Mouse (Mus musculus): Measurements from ENCODE around the gene Mpp6.

Mpp6 gene

DNA sequence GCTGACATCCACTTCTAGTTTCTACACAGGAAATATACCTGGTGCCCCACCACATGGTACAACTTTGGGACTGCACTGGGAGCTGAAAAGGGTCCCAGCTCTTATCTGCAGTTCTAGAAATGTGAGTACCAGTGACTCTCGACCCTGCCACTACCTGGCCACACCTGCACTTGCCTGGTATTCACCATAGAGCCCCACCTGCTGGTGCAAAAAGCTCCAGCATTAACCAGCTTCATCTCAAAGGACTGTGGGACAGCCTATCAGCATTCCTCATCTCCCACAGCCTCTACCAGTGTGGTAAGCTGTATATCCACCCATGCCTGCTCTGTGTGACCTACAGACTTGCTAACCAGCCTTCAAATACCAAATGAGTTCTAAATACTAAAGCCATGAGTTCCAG, 122.9 kb downstream of the Mpp6 start:
- no peak for DNase-seq

DNA sequence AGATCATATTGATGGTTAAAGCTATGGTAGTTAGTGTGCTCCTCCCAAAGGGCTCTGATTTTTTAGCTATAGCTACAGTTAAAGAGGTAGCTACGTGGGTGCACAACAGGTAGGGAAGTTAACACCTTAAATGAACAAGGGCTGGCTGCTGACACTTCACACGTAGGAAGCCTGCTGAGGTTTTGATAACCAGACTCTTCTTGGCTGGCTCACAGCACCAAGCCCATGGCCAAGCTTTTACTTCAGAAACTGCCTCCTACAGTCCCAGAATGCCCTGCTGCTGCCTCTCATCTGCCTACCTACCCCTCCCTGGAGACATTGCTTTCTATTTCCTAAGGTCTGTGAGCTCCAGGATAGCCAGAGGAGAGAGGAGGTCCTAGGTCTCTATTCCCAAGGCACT, 127.9 kb downstream of the Mpp6 start:
- DNase-seq, result no peak

DNA sequence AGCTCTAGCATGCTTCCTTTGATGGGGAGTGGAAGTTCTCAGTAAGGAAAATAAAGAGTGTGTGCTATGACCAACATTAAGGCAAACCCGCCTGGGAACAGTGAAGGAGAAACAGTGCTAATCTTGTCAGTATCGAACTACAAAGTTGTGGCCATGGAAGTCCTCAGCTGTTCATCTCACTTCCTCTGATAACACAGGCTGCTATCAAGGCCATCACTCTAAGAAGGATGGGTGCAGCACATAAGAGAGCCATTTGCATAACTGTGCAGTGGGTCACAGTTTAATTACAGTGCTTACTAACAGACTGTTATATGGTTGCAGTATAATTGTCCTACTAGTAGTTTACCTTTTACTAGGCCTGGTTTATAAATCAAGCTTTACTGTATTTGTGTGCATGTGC, 129.9 kb downstream of the Mpp6 start:
- no peak for DNase-seq

DNA sequence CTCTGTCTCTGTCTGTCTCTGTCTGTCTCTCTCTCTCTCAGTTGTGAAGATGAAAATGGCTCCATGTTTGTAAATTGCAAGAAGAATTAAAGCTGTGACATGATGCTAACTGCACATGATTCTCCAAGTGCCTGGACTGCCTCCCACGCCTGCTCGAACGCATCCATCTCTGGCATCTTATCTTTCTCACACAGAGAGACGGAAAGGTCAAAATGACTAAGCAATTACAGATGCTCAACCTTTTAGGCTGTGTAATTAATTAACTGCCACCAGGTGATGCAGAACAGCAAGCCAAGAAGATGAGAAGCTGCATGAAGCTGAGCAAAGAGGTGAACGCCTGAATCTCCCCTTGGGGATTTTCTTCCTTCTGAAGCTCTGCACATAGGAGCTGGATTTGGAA, 130.4 kb downstream of the Mpp6 start:
- DNase-seq, result no peak

DNA sequence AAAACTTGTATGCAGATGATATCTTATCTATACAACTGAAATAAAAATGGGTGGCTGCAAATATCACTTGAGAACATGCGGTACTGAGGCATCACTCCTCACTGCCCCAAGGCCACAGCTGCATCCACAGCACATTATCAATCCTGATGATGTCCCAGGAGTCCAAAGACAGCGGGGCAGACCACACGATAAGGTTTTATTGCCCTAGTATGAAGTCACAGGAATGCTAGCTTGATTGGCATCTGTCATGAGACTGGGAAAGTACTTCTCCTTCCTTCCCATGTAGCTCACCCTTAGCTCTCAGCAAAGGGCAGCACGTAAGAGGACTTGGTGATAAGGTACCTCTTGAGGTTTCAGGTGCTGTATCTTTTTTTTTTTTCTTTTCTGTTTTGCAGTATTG, 134.1 kb downstream of the Mpp6 start:
- DNase-seq, result no peak

DNA sequence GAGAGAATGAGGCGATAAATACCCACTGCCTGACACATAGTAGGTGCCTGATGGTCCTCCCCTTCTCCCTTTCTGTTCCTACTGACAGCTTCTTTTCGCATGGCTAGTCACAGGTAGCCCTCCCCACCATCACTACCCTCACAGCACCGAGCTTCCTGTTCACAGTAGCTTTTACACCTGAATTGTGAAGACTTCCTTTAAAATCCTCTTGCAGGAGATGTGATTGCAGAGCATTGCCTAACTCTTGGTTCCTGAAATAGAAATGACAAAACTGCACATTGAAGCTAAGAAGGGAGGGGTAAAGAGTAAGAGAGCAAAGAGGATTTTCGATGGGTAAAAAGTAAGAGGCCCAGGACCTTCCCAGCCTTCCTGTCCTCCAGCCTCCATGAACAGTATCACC, 134.9 kb downstream of the Mpp6 start:
- no peak for DNase-seq

DNA sequence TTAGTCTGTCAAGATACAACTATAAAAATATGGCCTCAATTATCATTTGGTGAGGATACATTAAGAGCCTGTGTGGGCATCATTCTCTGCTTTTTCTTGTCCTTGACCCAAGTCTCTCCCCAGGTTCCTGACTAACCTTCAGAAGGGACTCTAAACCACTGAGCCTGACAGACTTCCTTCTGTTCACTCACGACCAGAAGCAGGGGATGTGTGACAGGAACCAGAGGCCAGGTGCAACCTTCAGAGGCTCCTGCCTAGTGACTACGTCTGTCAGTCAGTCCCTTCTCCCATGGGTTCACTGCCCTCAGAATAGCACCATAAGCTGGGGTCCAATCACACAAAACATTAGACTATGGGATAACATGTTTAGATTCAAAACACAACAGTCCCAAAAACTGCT, 137.3 kb downstream of the Mpp6 start:
- DNase-seq, result no peak

DNA sequence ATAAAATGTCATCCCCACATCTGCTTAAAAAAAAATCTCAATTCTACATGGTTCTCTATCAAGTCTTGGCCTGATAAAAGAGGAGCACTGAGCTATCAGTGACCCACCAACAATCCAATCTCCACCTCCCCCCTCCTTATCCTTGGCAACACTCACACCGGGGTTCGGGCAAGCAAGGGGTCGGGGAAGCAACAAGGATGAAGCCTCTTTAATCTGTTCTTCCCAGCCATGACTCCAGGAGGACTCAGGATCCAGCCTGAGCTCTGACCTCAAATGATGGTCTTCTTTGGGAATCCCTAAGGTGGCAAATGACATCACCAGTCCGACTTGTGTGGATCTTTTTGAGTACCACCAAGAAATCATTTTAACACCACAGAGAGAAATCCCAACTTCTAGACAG, 137.8 kb downstream of the Mpp6 start:
- no peak for DNase-seq
